Mouse (Mus musculus) ES-Bruce4 (cell line): ENCODE results near the gene Tpcn1.
A peak's percentile ranks its signal among the peaks of the same experiment; 100 is the strongest.

Experiments used
- CTCF ChIP-seq: IDR thresholded peaks from one replicate; pipeline ENCODE4 v1.8.1; 2011; ENCODE audit warnings: low read depth, low read length
- EP300 ChIP-seq: IDR thresholded peaks from 2 replicates; pipeline ENCODE4 v1.6.1; 2011; ENCODE audit warnings: low read depth, low read length; ENCODE audit not compliant: insufficient read depth
- POLR2A ChIP-seq: IDR thresholded peaks from one replicate; pipeline ENCODE4 v1.8.1; 2011; ENCODE audit warnings: low read length; ENCODE audit not compliant: insufficient read depth

DNA sequence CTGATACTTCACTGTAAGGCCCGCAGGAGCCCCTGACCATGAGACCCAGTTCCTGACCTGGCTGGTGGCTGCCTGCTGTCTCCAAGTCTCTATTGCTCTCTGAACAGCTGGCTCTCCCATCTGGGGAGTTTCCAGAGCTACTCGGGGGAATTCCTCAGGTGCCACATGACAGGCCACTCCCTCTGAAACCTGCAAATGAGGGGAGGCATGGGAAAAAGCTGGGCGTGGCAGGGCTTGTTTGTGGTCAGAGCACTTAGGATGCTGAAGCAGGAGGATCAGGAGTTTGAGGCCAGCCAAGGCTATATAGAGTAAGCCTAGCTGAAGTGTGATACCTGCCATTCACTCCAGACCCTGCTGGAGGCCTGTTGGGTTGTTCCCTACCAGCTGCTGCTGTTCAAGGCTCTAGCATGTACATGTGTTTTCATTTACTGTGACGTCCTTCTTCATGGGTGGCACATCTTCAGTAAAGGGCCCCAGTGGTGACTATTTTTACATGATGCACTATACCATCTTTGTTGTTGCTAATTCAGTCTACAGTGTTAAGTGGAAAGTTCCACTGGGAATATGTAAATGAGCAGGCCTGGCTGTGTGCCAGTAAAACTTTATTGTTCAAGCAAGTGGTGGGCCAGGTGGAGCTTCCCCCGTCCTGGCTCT lies 33.9 kb upstream of the Tpcn1 start:
- TF ChIP-seq POLR2A (no peak), CTCF (no peak), EP300 (peak; percentile 36; the same call in 1 of the 2 replicates)
